Mouse (Mus musculus) E14TG2a.4 (cell line): ENCODE measurements at regions not wholly inside any gene's neighbourhood (a gene's known extent, or its start where the extent isn't known, plus 50 kb on each side); places are given as distances from the start of the nearest gene placed in this dataset.

ENCODE experiments used
- CTCF ChIP-seq: conservative IDR thresholded peaks from 2 replicates; pipeline ENCODE4 v1.5.1; 2014; ENCODE audit warnings: low read length
- POU5F1 ChIP-seq: IDR thresholded peaks from 2 replicates; pipeline ENCODE4 v1.6.1; 2014; ENCODE audit warnings: low read length, borderline replicate concordance

GRCm38 (mm10) chr13:42522553-42522952, 157.9 kb upstream of the Phactr1 start:
- no peak for TF ChIP-seq CTCF
- no peak for TF ChIP-seq POU5F1
